Mouse (Mus musculus) cortical plate, adult 2 months (tissue): ENCODE results near the gene Car10. TPM values are rescaled to one million over a fixed set of nuclear protein-coding genes. Genes with fewer than 3 reads are reported as not detected.
A peak's percentile ranks its signal among the peaks of the same experiment; 100 is the strongest.
"Not testable (repeated sequence)": the region's sequence is repeated elsewhere in the genome, so short reads cannot be mapped to it uniquely, and the experiment has no call there.

Experiments used
- H3K27ac ChIP-seq: fragments of 200-500 bp; 2 replicates; pipeline ENCODE4 v1.5.1; 2012; ENCODE audit warnings: low read length, control low read depth, inconsistent platforms; ENCODE audit not compliant: insufficient read depth
- H3K4me1 ChIP-seq: fragments of 200-500 bp; 2 replicates; pipeline ENCODE4 v1.6.1; 2011; ENCODE audit warnings: low read length; ENCODE audit not compliant: control insufficient read depth, insufficient read depth
- H3K4me3 ChIP-seq: fragments of 200-500 bp; 2 replicates; pipeline ENCODE4 v1.5.1; 2011; ENCODE audit warnings: mild to moderate bottlenecking, low read length, control low read depth; ENCODE audit not compliant: insufficient read depth
- CTCF ChIP-seq: fragments of 200-500 bp; IDR thresholded peaks from 2 replicates; pipeline ENCODE4 v1.5.1; 2011; ENCODE audit warnings: mild to moderate bottlenecking, control low read depth, low read length; ENCODE audit not compliant: insufficient read depth; ENCODE audit errors: extremely low read depth
- POLR2A ChIP-seq: fragments of 200-500 bp; IDR thresholded peaks from 2 replicates; pipeline ENCODE4 v1.6.1; 2011; ENCODE audit warnings: mild to moderate bottlenecking, low read length, control low read depth; ENCODE audit not compliant: insufficient read depth; ENCODE audit errors: extremely low read depth
- polyA plus RNA-seq: library from polyadenylated mRNA; depleted of rRNA; stranded (reverse); fragments of >200 nt; gene quantifications from 2 replicates; pipeline ENCODE4 v1.2.3, GENCODE M21; 2012

The Car10 gene
- polyA plus RNA-seq, 1 experiment: 88.0 TPM

- no peak overlapping the region for H3K4me3 ChIP-seq
- TF ChIP-seq CTCF: no peak
- TF ChIP-seq POLR2A: no peak
- H3K4me1 ChIP-seq: no peaks in the 10 kb centered on the region; the same call in 1 of the 2 replicates
- H3K27ac ChIP-seq: no peak overlapping the region
These were observed 266.3 kb downstream of the Car10 start for GRCm38 (mm10) chr11:93364171-93364570.

GRCm38 (mm10) chr11:93367244-93367643 lies 269.4 kb downstream of the Car10 start:
- Histone ChIP-seq H3K27ac (no peak overlapping the region), H3K4me3 (no peak overlapping the region), H3K4me1 (no peaks in the 10 kb centered on the region; the same call in 1 of the 2 replicates)
- TF ChIP-seq CTCF: no peak
- TF ChIP-seq POLR2A: no peak

GRCm38 (mm10) chr11:93367740-93368139 lies 269.9 kb downstream of the Car10 start:
- Histone ChIP-seq H3K4me1 (no peaks in the 10 kb centered on the region; the same call in 1 of the 2 replicates), H3K4me3 (no peak overlapping the region), H3K27ac (no peak overlapping the region)
- TF ChIP-seq CTCF: no peak
- TF ChIP-seq POLR2A: no peak

- H3K27ac ChIP-seq: peak overlapping the region; percentile 17; the same call in 1 of the 2 replicates
- TF ChIP-seq POLR2A (no peak), CTCF (no peak)
- no peak overlapping the region for H3K4me3 ChIP-seq
- H3K4me1 ChIP-seq: peaks cover 2% of the 10 kb centered on the region; the same call in 1 of the 2 replicates
These were observed 276.0 kb downstream of the Car10 start for GRCm38 (mm10) chr11:93373697-93374354.

- H3K27ac ChIP-seq: no peak overlapping the region
- TF ChIP-seq CTCF (no peak), POLR2A (no peak)
- H3K4me3 ChIP-seq: no peak overlapping the region
- H3K4me1 ChIP-seq: no peaks in the 10 kb centered on the region
These were observed 293.3 kb downstream of the Car10 start for GRCm38 (mm10) chr11:93391159-93391558.

- H3K4me3 ChIP-seq, H3K4me1 ChIP-seq, H3K27ac ChIP-seq: not testable (repeated sequence)
These were observed 295.5 kb downstream of the Car10 start for GRCm38 (mm10) chr11:93393371-93393770.

GRCm38 (mm10) chr11:93396356-93396755 lies 298.5 kb downstream of the Car10 start:
- no peak overlapping the region for H3K27ac ChIP-seq
- H3K4me1 ChIP-seq: peaks cover 2% of the 10 kb centered on the region
- TF ChIP-seq POLR2A (no peak), CTCF (no peak)
- H3K4me3 ChIP-seq: no peak overlapping the region

GRCm38 (mm10) chr11:93401167-93401566 lies 303.3 kb downstream of the Car10 start:
- H3K27ac ChIP-seq, H3K4me3 ChIP-seq, H3K4me1 ChIP-seq: not testable (repeated sequence)

GRCm38 (mm10) chr11:93407981-93408380 lies 310.2 kb downstream of the Car10 start:
- TF ChIP-seq POLR2A (no peak), CTCF (no peak)
- no peak overlapping the region for H3K4me3 ChIP-seq

GRCm38 (mm10) chr11:93431482-93431881 lies 333.7 kb downstream of the Car10 start:
- no peak for TF ChIP-seq POLR2A
- no peak for TF ChIP-seq CTCF
- Histone ChIP-seq H3K27ac (no peak overlapping the region), H3K4me1 (peaks cover 2% of the 10 kb centered on the region; the same call in 1 of the 2 replicates), H3K4me3 (no peak overlapping the region)

More at GRCm38 (mm10) chr11:93407981-93408380, 310.2 kb downstream of the Car10 start:
- Histone ChIP-seq H3K27ac (no peak overlapping the region), H3K4me1 (no peaks in the 10 kb centered on the region)
